In the genomic region with DNA sequence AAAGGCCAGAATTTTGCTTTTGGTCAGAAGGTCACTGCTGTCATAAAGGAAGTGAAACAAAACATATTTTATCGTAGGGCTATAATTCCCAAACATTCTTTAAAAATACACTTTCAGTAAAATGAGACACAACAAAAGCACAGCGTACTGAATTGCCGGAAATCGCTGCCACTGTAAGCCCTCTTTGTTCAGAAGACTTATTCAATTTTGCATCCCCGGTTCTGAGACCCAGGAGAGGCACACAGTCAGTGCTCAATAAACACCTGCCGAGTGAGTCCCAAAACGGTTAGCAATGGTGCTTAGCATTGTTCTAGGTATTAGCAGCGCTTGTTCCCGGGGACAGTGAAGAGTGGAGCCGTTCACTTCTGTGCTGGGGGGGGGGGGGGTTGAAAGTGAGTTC, we compare ENCODE assay signal across 23 mouse cellular contexts.
DNase-seq lines count a peak whose midpoint lies in the region; ATAC-seq and TF ChIP-seq lines count a peak whose summit lies in the region.
"Had no signal": no experiment of that assay in that cellular context is flagged by ENCODE, and none has a peak within 500 bp of the region (broad histone marks: within the 10 kb centered on the region; RNA-seq: fewer than 3 reads in every experiment).

No protein-coding gene starts in this region.

- no peaks in the 10 kb centered on the region for H3K9me3 ChIP-seq in kidney, postnatal 0 days (replicated peaks; ENCODE audit: low read length)
- no peaks in the 10 kb centered on the region for H3K9me3 ChIP-seq in liver, embryonic 12.5 days (replicated peaks)
- H3K9me3 ChIP-seq in liver, embryonic 11.5 days (ENCODE audit: control insufficient read depth, low read length) = no peaks in the 10 kb centered on the region
- H3K9me3 ChIP-seq in midbrain, embryonic 11.5 days (ENCODE audit: control insufficient read depth, low read length) = no peaks in the 10 kb centered on the region
- H3K9me3 ChIP-seq in midbrain, embryonic 13.5 days = no peaks in the 10 kb centered on the region
- H3K9me3 ChIP-seq: embryonic facial prominence, embryonic 13.5 days; embryonic facial prominence, embryonic 15.5 days; forebrain, embryonic 10.5 days; forebrain, embryonic 12.5 days had no signal

- no peak overlapping the region for H3K4me2 ChIP-seq in kidney, postnatal 0 days (ENCODE audit: low read length)
- no peak overlapping the region for H3K4me2 ChIP-seq in liver, embryonic 12.5 days
- H3K4me2 ChIP-seq in liver, embryonic 11.5 days = no peak overlapping the region
- no peak overlapping the region for H3K4me2 ChIP-seq in midbrain, embryonic 11.5 days
- H3K4me2 ChIP-seq in midbrain, embryonic 13.5 days (replicated peaks) = no peak overlapping the region
- H3K4me2 ChIP-seq: embryonic facial prominence, embryonic 13.5 days; embryonic facial prominence, embryonic 15.5 days; forebrain, embryonic 12.5 days had no signal

- 68% methylated on average over 10 of the region's 10 CpGs for WGBS in kidney, postnatal 0 days
- WGBS in liver, embryonic 12.5 days (ENCODE audit: insufficient replicate concordance) = 78% methylated on average over 10 of the region's 10 CpGs
- WGBS in liver, embryonic 11.5 days = 76% methylated on average over 10 of the region's 10 CpGs
- 52% methylated on average over 10 of the region's 10 CpGs for WGBS in midbrain, embryonic 11.5 days
- WGBS in midbrain, embryonic 13.5 days = 47% methylated on average over 10 of the region's 10 CpGs

- DNase-seq in kidney, postnatal 0 days (ENCODE audit: low spot score) = peak; percentile 37
- no peak for DNase-seq in kidney, postnatal 25 days
- no peak for DNase-seq in liver, embryonic 11.5 days (ENCODE audit: low spot score)
- peak; percentile 51 for DNase-seq in midbrain, embryonic 11.5 days (ENCODE audit: low spot score, missing footprints)
- peak; percentile 16 for DNase-seq in ZHBTc4 (ENCODE audit: low read depth, low spot score)
- no peak for DNase-seq in left cerebral cortex, adult 8-10 months (ENCODE audit: low spot score in 2 of 2)
- DNase-seq: adrenal gland, postnatal 25 days; cerebellum, adult 11 months; cerebellum, adult 18-20 months; cerebellum, adult 8-10 months; cerebellum, adult 9-11 months; cerebellum, postnatal 14 days; cerebellum, postnatal 36 days; embryo, embryonic 11 days had no signal

- no peak overlapping the region for H3K4me3 ChIP-seq in kidney, postnatal 0 days (replicated peaks; ENCODE audit: low read depth, low read length)
- H3K4me3 ChIP-seq in liver, embryonic 12.5 days = no peak overlapping the region
- no peak overlapping the region for H3K4me3 ChIP-seq in liver, embryonic 11.5 days (ENCODE audit: low read depth, low read length)
- H3K4me3 ChIP-seq in midbrain, embryonic 11.5 days (ENCODE audit: low read depth, low read length) = no peak overlapping the region
- no peak overlapping the region for H3K4me3 ChIP-seq in midbrain, embryonic 13.5 days (replicated peaks)
- H3K4me3 ChIP-seq: embryonic facial prominence, embryonic 13.5 days; embryonic facial prominence, embryonic 15.5 days; erythroblast, embryonic 14.5 days; forebrain, embryonic 10.5 days; forebrain, embryonic 12.5 days had no signal

- no peak overlapping the region for H3K9ac ChIP-seq in kidney, postnatal 0 days (ENCODE audit: low read depth, low read length)
- H3K9ac ChIP-seq in liver, embryonic 12.5 days = no peak overlapping the region
- H3K9ac ChIP-seq in liver, embryonic 11.5 days (ENCODE audit: low read depth, low read length) = no peak overlapping the region
- H3K9ac ChIP-seq in midbrain, embryonic 11.5 days (ENCODE audit: low read length) = no peak overlapping the region
- no peak overlapping the region for H3K9ac ChIP-seq in midbrain, embryonic 13.5 days (replicated peaks)
- H3K9ac ChIP-seq: embryonic facial prominence, embryonic 13.5 days; embryonic facial prominence, embryonic 15.5 days; forebrain, embryonic 12.5 days had no signal

- ATAC-seq in kidney, postnatal 0 days (replicated peaks; ENCODE audit: low FRiP score, low read depth) = no peak
- no peak for ATAC-seq in liver, embryonic 12.5 days
- no peak for ATAC-seq in liver, embryonic 11.5 days (replicated peaks; ENCODE audit: low FRiP score)
- ATAC-seq in midbrain, embryonic 11.5 days (ENCODE audit: low FRiP score) = no peak
- ATAC-seq in midbrain, embryonic 13.5 days = no peak
- ATAC-seq: forebrain, embryonic 14.5 days; forebrain, embryonic 16.5 days had no signal

- no peaks in the 10 kb centered on the region for H3K36me3 ChIP-seq in kidney, postnatal 0 days (ENCODE audit: insufficient read depth, low read length)
- H3K36me3 ChIP-seq in liver, embryonic 12.5 days = no peaks in the 10 kb centered on the region
- H3K36me3 ChIP-seq in liver, embryonic 11.5 days (ENCODE audit: control insufficient read depth, insufficient read depth, low read length) = no peaks in the 10 kb centered on the region
- no peaks in the 10 kb centered on the region for H3K36me3 ChIP-seq in midbrain, embryonic 11.5 days (ENCODE audit: control insufficient read depth, insufficient read depth, low read length)
- H3K36me3 ChIP-seq in midbrain, embryonic 13.5 days = no peaks in the 10 kb centered on the region
- H3K36me3 ChIP-seq: embryonic facial prominence, embryonic 13.5 days; embryonic facial prominence, embryonic 15.5 days; forebrain, embryonic 10.5 days; forebrain, embryonic 12.5 days had no signal

- H3K4me1 ChIP-seq in kidney, postnatal 0 days (replicated peaks; ENCODE audit: insufficient read depth, low read length) = peaks cover 4% of the 10 kb centered on the region; the same call in 1 of the 2 replicates
- H3K4me1 ChIP-seq in liver, embryonic 12.5 days = peaks cover 70% of the 10 kb centered on the region
- peaks cover 29% of the 10 kb centered on the region for H3K4me1 ChIP-seq in liver, embryonic 11.5 days (replicated peaks; ENCODE audit: control insufficient read depth, insufficient read depth, low read length)
- peaks cover 2% of the 10 kb centered on the region for H3K4me1 ChIP-seq in midbrain, embryonic 11.5 days (ENCODE audit: control insufficient read depth, insufficient read depth, low read length)
- peaks cover 13% of the 10 kb centered on the region for H3K4me1 ChIP-seq in midbrain, embryonic 13.5 days (replicated peaks)
- H3K4me1 ChIP-seq: embryonic facial prominence, embryonic 15.5 days had no signal

- H3K27ac ChIP-seq in kidney, postnatal 0 days = 0 out of 2 replicates have a peak overlapping the region, but pooled peaks have one; percentile 6
- peak overlapping the region; percentile 32; the same call in 1 of the 2 replicates for H3K27ac ChIP-seq in liver, embryonic 12.5 days
- H3K27ac ChIP-seq in liver, embryonic 11.5 days (ENCODE audit: low read depth, low read length) = no peak overlapping the region
- H3K27ac ChIP-seq in midbrain, embryonic 11.5 days (ENCODE audit: low read depth, low read length) = no peak overlapping the region
- H3K27ac ChIP-seq in midbrain, embryonic 13.5 days = no peak overlapping the region
- H3K27ac ChIP-seq: embryonic facial prominence, embryonic 13.5 days; embryonic facial prominence, embryonic 15.5 days; forebrain, embryonic 10.5 days; forebrain, embryonic 12.5 days had no signal

- H3K27me3 ChIP-seq in kidney, postnatal 0 days (ENCODE audit: insufficient read depth, low read length) = no peaks in the 10 kb centered on the region
- H3K27me3 ChIP-seq in liver, embryonic 12.5 days (replicated peaks) = no peaks in the 10 kb centered on the region
- H3K27me3 ChIP-seq in liver, embryonic 11.5 days (replicated peaks; ENCODE audit: control insufficient read depth, insufficient read depth, low read length) = no peaks in the 10 kb centered on the region
- no peaks in the 10 kb centered on the region for H3K27me3 ChIP-seq in midbrain, embryonic 11.5 days (ENCODE audit: control insufficient read depth, insufficient read depth, low read length)
- no peaks in the 10 kb centered on the region for H3K27me3 ChIP-seq in midbrain, embryonic 13.5 days
- H3K27me3 ChIP-seq: embryonic facial prominence, embryonic 13.5 days; embryonic facial prominence, embryonic 15.5 days; forebrain, embryonic 12.5 days had no signal

- TF ChIP-seq CTCF in kidney, postnatal 0 days (IDR thresholded peaks at IDR 0.05; ENCODE audit: low read depth) = no peak

Comparison
In these comparisons a context has a peak if more than half of its experiments do, and no peak if none do; other contexts are left out.
1. DNase-seq: peak in kidney, postnatal 0 days (single experiment), midbrain, embryonic 11.5 days (single experiment) and ZHBTc4 (single experiment); none in kidney, postnatal 25 days (0 of 2), liver, embryonic 11.5 days (single experiment) and left cerebral cortex, adult 8-10 months (0 of 2).
2. H3K27ac ChIP-seq: peak in kidney, postnatal 0 days (single experiment) and liver, embryonic 12.5 days (single experiment); none in liver, embryonic 11.5 days (single experiment), midbrain, embryonic 11.5 days (single experiment) and midbrain, embryonic 13.5 days (single experiment).